Mouse (Mus musculus) left cerebral cortex, adult 2 months (tissue): Measurements from ENCODE around the gene Lysmd3. TPM values are rescaled to one million over a fixed set of nuclear protein-coding genes. Genes with fewer than 3 reads are reported as not detected.
A peak's percentile ranks its signal among the peaks of the same experiment; 100 is the strongest.
"Not testable (repeated sequence)": the region's sequence is repeated elsewhere in the genome, so short reads cannot be mapped to it uniquely, and the experiment has no call there.

Experiments used
- DNase-seq, 2 experiments: peaks; one replicate each; pipeline ENCODE4 v3.0.0; 2021 to 2022; ENCODE audit warnings: low spot score in 2 of 2, mixed read lengths in 1 of 2; ENCODE audit errors: extremely low spot score in 1 of 2
- H3K27ac ChIP-seq: fragments of 200-600 bp; 2 replicates; pipeline ENCODE4 v1.8.1; 2022
- H3K4me3 ChIP-seq: fragments of 200-600 bp; 2 replicates; pipeline ENCODE4 v1.8.1; 2022
- CTCF ChIP-seq: fragments of 200-600 bp; IDR thresholded peaks from 2 replicates; pipeline ENCODE4 v1.8.1; 2022; ENCODE audit warnings: antibody characterized with exemption, mild to moderate bottlenecking, moderate library complexity
- intact Hi-C: fragments of 180-260 bp; cut with DNase I; formaldehyde crosslinking; loops from one replicate; pipeline ENCODE4 v1.15.1; 2025
- long read RNA-seq, 2 experiments: library from polyadenylated mRNA; stranded (forward); transcript quantifications; one replicate each; pipeline ENCODE4 v2.0.0; 2021; ENCODE audit warnings: borderline mapping rate in 2 of 2
- total RNA-seq, 2 experiments: library from RNA; stranded (reverse); gene quantifications; 2 replicates each; pipeline ENCODE4 v1.2.3; 2021

Gene Lysmd3
- total RNA-seq = 10 to 100 TPM; 12.1 TPM
- long read RNA-seq, experiment 1, full-length matches to known transcripts = 16 of 22 reads
- long read RNA-seq, experiment 1, partial matches to known transcripts = 1 of 22 reads
- long read RNA-seq, experiment 1, other reads (novel, unspliced or antisense) = 5 of 22 reads
- long read RNA-seq, experiment 2, full-length matches to known transcripts = 9 of 11 reads
- long read RNA-seq, experiment 2, partial matches to known transcripts = 1 of 11 reads
- long read RNA-seq, experiment 2, other reads (novel, unspliced or antisense) = 1 of 11 reads

DNA sequence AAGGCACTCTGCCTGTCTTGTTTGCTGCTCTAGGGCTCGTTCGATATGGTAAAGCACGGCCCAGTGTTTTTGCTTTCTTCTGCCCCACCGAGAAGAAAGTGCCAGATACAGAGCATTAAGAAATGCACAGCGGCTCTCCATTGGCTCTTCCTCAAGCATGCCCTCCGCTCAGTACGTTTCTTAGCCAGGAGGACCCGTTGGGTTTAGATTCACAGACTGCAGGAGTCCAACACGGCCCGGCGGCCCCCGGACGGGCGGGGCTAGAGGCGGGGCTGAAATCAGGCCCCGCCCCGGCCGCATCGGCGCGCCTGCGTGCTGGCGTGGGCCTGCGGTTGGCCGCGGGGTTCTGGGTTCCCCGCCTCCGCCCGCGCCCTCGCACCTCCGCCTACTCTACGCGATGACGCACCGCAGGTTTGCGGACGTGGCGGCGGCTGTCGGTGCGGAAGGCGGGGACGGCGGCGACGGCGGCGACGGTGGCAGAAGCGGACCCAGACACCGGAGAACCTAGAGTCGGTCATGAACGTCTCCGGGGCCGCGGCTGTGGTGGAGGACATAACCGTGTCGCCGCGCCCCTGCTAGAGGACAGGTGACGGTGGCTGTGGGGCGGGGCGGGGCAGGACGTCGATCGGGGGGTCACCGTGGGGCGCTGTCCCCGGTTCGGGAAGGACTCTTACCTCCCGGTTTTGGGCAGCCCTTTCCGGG, at the start of gene Lysmd3:
TSS of gene Lysmd3 (plus strand) at position 313 of the 702 bp plus-strand sequence.
- peak within 1 kb of the TSS; percentile 90 for H3K4me3 ChIP-seq
- peak; percentile 94 to 96 for DNase-seq
- intact Hi-C loops = loop anchor here (2.0 to 10.0 kb wide), 3 partner anchors 51 to 773 kb away; partner anchors contain the start of gene Arrdc3
- TF ChIP-seq CTCF = no peak; the same call in 1 of the 2 replicates
- peak within 1 kb of the TSS; percentile 97 for H3K27ac ChIP-seq

DNA sequence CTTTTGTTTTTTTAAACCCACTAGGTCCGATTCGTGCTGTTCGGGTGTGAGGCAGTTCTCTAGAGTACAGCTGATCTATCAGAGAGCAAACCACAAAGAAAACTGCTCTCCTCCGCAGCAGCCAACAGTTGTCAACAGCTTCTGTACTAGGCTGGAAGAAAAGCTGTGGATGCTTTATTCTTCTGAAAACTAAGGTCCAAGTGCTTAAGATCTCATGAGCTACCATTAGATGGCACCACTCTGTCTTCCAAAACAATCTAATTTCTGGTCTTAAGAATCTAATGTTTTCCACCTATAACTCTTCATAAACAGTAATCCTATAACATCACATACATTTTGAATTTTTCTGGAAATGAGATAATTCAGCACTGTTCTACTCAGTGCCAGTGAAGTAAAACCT, 47.1 kb upstream of the Lysmd3 start:
- no peak for DNase-seq
- TF ChIP-seq CTCF = peak; percentile 36
- intact Hi-C loops = no loop called here
- Histone ChIP-seq H3K27ac (no peak overlapping the region), H3K4me3 (no peak overlapping the region)

DNA sequence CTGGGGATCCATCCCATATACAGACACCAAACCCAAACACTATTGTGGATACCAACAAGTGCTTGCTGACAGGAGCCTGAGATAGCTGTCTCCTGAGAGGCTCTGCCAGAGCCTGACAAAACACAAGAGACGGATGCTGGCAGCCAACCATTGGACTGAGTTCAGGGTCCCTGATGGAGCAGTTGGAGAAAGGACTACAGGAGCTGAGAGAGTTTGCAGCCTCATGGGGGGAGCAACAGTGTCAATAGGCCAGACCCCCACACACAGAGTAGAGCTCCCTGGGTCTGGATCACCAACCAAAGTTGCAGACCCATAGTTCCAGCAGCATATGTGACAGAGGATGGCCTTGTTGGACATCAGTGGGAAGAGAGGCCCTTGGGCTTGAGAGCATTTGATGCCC, 29.6 kb upstream of the Lysmd3 start:
- intact Hi-C loops, DNase-seq, H3K4me3 ChIP-seq, H3K27ac ChIP-seq: not testable (repeated sequence)

DNA sequence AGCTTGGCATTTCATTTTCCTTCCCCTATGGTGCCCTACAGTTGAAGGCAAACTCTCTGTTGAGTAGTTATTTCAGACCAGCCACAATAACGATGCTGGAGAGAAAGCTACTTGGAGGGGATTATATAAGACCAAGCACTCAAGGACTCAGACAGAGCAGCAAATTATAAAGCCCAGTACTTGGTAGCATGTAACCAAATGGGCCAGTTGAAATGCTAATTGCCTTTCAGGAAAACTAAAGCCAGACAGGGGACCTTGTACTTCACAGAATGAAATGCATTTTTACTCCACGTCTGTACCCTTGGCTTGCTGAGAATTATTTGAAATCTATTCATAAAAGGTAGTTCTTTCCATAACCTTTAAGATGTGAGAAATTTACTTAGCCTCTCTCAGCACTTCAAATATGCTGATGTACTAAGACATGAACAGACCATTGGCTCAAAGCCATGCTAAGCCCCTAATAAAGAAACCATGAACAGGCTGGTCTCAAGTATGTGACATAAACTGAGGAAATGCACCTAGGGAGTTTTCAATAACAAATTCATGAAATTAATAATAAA, 28.8 kb upstream of the Lysmd3 start:
- intact Hi-C loops = no loop called here
- H3K4me3 ChIP-seq = no peak overlapping the region
- TF ChIP-seq CTCF = no peak
- no peak for DNase-seq
- H3K27ac ChIP-seq = no peak overlapping the region

DNA sequence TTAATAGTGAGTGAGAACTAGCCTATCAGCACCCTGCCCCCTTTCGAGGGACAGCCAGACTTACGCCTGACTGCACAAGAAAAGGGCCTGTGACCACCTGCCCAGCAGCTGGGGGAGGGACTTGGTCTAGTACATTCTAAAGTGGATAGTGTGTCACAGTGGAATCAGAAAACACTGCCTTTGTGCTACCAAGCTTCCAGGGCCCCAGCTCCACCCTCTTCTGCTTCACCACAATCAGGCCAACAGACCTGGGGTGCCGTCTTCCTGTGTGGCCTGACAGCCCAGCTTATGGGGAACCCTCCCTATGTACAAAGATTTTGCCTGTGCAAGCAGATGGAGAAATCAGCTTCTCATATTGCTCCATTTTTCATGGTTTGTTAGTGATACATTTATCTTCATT, 28.1 kb upstream of the Lysmd3 start:
- Histone ChIP-seq H3K4me3 (no peak overlapping the region), H3K27ac (no peak overlapping the region)
- no peak for DNase-seq
- no peak for TF ChIP-seq CTCF
- intact Hi-C loops = no loop called here

DNA sequence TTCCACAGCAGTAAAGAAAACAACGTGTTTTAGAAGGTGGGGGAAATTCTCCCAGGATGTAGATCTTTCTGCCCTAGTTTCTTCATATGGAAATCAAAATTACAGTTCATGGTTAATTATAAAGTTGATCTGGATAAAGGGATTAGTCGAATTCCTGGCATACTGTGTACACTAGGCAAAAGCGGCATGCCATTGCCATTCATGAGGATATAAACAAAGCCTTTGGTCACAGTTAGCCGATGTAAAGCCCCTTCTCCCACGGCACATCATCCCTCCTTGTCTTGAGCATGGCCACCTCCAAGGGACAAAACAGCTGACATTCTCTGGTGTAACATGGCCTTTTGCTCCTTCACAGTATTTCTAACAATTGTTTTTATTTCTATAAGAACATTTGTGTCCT, 26.9 kb upstream of the Lysmd3 start:
- Histone ChIP-seq H3K4me3 (no peak overlapping the region), H3K27ac (no peak overlapping the region)
- intact Hi-C loops = no loop called here
- TF ChIP-seq CTCF = no peak
- no peak for DNase-seq

DNA sequence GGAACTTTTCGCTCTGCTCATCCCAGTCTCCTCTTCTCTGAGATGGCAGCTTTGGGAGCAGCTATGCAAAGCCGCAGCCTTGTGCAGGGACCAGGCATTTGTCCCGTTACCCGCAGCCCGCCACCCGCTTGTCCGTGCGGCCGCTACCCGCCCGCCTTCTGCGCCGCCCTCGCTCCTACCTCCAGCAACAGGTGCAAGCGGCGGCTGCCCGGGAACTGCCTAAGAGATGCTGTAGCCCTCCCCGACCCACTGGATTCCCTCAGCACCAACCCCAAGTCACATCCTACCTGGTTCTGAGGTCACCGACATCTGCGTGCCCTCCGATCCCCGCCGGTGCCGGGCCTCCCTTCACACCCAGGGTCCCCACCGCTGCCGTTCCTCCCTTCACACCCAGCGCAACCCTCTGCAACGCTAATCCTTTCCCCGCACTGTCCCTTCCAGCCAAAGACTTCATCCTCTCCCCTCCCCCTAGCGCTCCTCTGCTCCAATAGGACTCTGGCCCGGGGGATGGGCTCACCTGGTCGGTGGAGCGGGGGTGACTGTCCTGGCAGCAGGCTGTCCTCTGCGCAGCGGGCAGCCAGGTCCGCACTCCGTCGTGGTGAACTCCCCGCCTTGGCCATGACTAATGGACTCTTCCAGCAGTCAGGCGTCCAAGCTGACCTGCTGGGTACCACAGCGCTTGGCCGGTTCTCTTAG, 24.6 kb upstream of the Lysmd3 start, which contains the start of gene Adgrv1:
TSS of gene Adgrv1 (minus strand) at position 435 of the 696 bp plus-strand sequence.
- intact Hi-C loops = no loop called here
- no peak for TF ChIP-seq CTCF
- Histone ChIP-seq H3K4me3 (peak within 1 kb of the TSS; percentile 49), H3K27ac (no peak within 1 kb of the TSS)
- DNase-seq = peak; percentile 32 to 52

DNA sequence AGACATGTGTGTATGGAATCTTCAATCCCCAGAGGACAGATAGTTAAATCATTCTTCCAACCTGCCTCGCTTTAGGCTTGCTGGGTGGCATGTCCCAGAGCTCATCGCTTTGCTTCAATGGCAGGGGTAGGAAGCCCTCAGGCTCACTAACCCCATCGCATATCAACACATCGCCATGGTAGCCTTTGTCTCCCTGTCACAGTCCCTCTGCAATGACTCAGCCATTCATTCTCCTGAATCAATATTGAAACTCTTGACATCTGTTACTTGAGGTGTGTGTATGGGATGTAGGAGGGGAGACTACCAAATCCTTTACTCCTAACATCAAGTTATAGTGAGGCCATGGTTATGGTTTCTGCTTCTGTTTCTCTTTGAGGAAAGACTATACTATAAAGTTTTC, 17.8 kb upstream of the Lysmd3 start:
- H3K27ac ChIP-seq = no peak overlapping the region
- no peak for TF ChIP-seq CTCF
- no peak overlapping the region for H3K4me3 ChIP-seq
- intact Hi-C loops = loop anchor here (5.0 kb wide), 1 partner anchor 123 kb away; no protein-coding TSS in a partner anchor
- no peak for DNase-seq

DNA sequence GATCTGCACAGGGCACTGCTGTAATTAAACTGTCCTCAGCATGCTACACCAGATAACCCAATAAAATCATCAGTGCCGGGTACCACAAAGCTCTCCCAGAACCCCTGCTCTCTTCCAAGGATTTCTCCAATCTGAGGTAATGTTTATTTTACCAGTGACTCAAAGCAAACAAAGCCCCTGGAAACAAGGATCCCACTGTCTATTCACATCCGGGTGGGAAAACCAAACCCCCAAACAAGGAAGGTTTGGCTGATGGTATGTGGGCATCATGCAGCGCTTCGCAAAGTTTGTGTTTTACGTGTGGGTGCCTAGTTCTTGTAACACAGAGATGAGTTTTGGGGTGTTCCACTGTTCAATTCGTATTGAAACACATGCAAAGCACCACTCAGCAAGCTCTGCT, 16.6 kb upstream of the Lysmd3 start:
- H3K27ac ChIP-seq = no peak overlapping the region
- intact Hi-C loops = loop anchor here (1.0 to 5.0 kb wide), 2 partner anchors 121 to 201 kb away; no protein-coding TSS in a partner anchor
- TF ChIP-seq CTCF = no peak

DNA sequence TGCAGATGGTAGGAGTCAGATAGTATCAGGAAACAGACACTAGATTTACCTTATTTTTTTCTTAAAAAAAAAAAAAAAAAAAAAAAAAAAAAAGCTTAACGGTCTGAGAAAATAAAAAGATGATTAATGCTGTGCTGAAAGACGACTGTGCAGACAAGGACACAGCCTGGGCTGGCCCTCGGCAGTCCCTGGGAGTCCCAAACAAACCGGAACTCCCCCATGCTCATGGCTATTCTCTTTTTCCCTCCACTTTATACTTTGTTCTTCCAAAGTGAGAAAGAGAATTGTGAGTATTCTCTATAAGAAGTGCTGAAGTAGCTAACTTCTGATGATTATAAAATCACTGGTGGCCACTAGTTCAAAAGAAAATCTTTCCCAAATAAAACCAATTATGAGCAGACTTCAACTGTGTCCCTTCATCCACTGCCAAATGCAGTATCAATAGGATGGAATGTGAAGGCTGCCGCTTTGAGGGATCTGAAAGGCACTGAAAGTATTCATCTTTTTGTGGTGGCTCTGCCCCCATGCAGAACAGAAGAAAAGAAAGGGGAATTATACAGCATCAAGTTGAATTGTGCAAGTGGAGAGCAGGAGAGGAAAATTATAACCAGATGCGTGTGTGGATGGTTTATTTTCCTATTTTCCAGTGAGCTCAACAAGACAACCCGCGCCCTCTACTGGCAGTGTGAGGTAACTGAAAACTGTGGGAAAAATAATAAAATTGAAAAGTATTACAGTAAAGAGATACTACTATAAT, 16.0 kb upstream of the Lysmd3 start:
- Histone ChIP-seq H3K4me3 (no peak overlapping the region), H3K27ac (no peak overlapping the region)
- peak; percentile 44 to 58 for DNase-seq
- peak; percentile 84 for TF ChIP-seq CTCF
- intact Hi-C loops = loop anchor here (1.0 to 5.0 kb wide), 2 partner anchors 121 to 201 kb away; no protein-coding TSS in a partner anchor

More for the DNA sequence above, 16.6 kb upstream of the Lysmd3 start:
- H3K4me3 ChIP-seq = no peak overlapping the region
- DNase-seq = no peak
